ENCODE assay signal across 9 mouse cellular contexts in genomic region chr2:120244679-120245420, GRCm38 (mm10). TPM values are rescaled to one million over a fixed set of nuclear protein-coding genes. Genes with fewer than 3 reads are reported as not detected.
DNase-seq lines count a peak whose midpoint lies in the region; ATAC-seq and TF ChIP-seq lines count a peak whose summit lies in the region.
"Had no signal": no experiment of that assay in that cellular context is flagged by ENCODE, and none has a peak within 500 bp of the region (broad histone marks: within the 10 kb centered on the region; RNA-seq: fewer than 3 reads in every experiment).

TSS of gene Pla2g4e (minus strand) at chr2:120245335.

- peak; percentile 29 for DNase-seq in left cerebral cortex, postnatal 4 days
- no peak for DNase-seq in thymus, postnatal 0 days (ENCODE audit: low spot score)
- DNase-seq in spleen, adult 12 weeks (ENCODE audit: low spot score): no peak

- intact Hi-C loops in left cerebral cortex, postnatal 4 days (cut with DNase I): no loop called here

- 4% methylated on average over 27 of the region's 27 CpGs for WGBS in embryonic facial prominence, embryonic 15.5 days
- 2% methylated on average over 27 of the region's 27 CpGs for WGBS in heart, embryonic 16.5 days
- WGBS in neural tube, embryonic 13.5 days: 5% methylated on average over 27 of the region's 27 CpGs

- no peaks in the 10 kb centered on the region for H3K36me3 ChIP-seq in E14TG2a.4 (ENCODE audit: insufficient read depth, low read length)
- no peaks in the 10 kb centered on the region for H3K36me3 ChIP-seq in embryonic facial prominence, embryonic 15.5 days
- no peaks in the 10 kb centered on the region for H3K36me3 ChIP-seq in heart, embryonic 16.5 days (ENCODE audit: control insufficient read depth, insufficient read depth)
- H3K36me3 ChIP-seq in neural tube, embryonic 13.5 days: no peaks in the 10 kb centered on the region

- H3K9me3 ChIP-seq in E14TG2a.4 (ENCODE audit: low read length): no peaks in the 10 kb centered on the region
- no peaks in the 10 kb centered on the region for H3K9me3 ChIP-seq in embryonic facial prominence, embryonic 15.5 days (replicated peaks)
- H3K9me3 ChIP-seq in heart, embryonic 16.5 days (replicated peaks; ENCODE audit: control insufficient read depth, low read length): no peaks in the 10 kb centered on the region
- H3K9me3 ChIP-seq in neural tube, embryonic 13.5 days: no peaks in the 10 kb centered on the region

- peak; percentile 65 for ATAC-seq in embryonic facial prominence, embryonic 15.5 days (ENCODE audit: insufficient number of reproducible peaks, low FRiP score, low TSS enrichment, low read depth)
- peak; percentile 85 for ATAC-seq in heart, embryonic 16.5 days (replicated peaks; ENCODE audit: extremely low read depth, insufficient read depth, low FRiP score)
- ATAC-seq in neural tube, embryonic 13.5 days (ENCODE audit: low read depth): peak; percentile 89

- TF ChIP-seq CTCF in E14TG2a.4 (conservative IDR thresholded peaks at IDR 0.05; ENCODE audit: low read length): no peak
- no peak for TF ChIP-seq CTCF in bone marrow macrophage, adult 2 months (IDR thresholded peaks at IDR 0.05; ENCODE audit: low read depth, low read length)

- peaks cover 42% of the 10 kb centered on the region for H3K4me1 ChIP-seq in E14TG2a.4 (replicated peaks; ENCODE audit: low read depth, low read length)
- H3K4me1 ChIP-seq in bone marrow macrophage, adult 2 months (ENCODE audit: control insufficient read depth, insufficient read depth, low read length): no peaks in the 10 kb centered on the region
- peaks cover 13% of the 10 kb centered on the region; the same call in 1 of the 2 replicates for H3K4me1 ChIP-seq in embryonic facial prominence, embryonic 15.5 days
- H3K4me1 ChIP-seq in heart, embryonic 16.5 days (ENCODE audit: control insufficient read depth, insufficient read depth, low read length): peaks cover 10% of the 10 kb centered on the region
- peaks cover 10% of the 10 kb centered on the region for H3K4me1 ChIP-seq in neural tube, embryonic 13.5 days (replicated peaks)

- peak within 1 kb of the TSS; percentile 53 for H3K4me3 ChIP-seq in E14TG2a.4 (replicated peaks; ENCODE audit: low read length)
- H3K4me3 ChIP-seq in bone marrow macrophage, adult 2 months (ENCODE audit: insufficient read depth, low read length): peak within 1 kb of the TSS; percentile 5
- H3K4me3 ChIP-seq in embryonic facial prominence, embryonic 15.5 days (replicated peaks): peak within 1 kb of the TSS; percentile 41
- H3K4me3 ChIP-seq in heart, embryonic 16.5 days (ENCODE audit: low read length): peak within 1 kb of the TSS; percentile 54
- H3K4me3 ChIP-seq in neural tube, embryonic 13.5 days: peak within 1 kb of the TSS; percentile 47
- H3K4me3 ChIP-seq: myocyte had no signal

- H3K4me2 ChIP-seq in embryonic facial prominence, embryonic 15.5 days (replicated peaks): peak within 1 kb of the TSS; percentile 80
- H3K4me2 ChIP-seq in heart, embryonic 16.5 days (ENCODE audit: low read depth, low read length): peak within 1 kb of the TSS; percentile 62
- peak within 1 kb of the TSS; percentile 69 for H3K4me2 ChIP-seq in neural tube, embryonic 13.5 days

- H3K9ac ChIP-seq in embryonic facial prominence, embryonic 15.5 days: 0 out of 2 replicates have a peak within 1 kb of the TSS, but pooled peaks have one; percentile 6
- peak within 1 kb of the TSS; percentile 59 for H3K9ac ChIP-seq in heart, embryonic 16.5 days (ENCODE audit: low read length)
- H3K9ac ChIP-seq in neural tube, embryonic 13.5 days: peak within 1 kb of the TSS; percentile 68

- no peak for TF ChIP-seq POLR2A in bone marrow macrophage, adult 2 months (IDR thresholded peaks at IDR 0.05; ENCODE audit: borderline replicate concordance, low read depth, low read length)

- peaks cover 21% of the 10 kb centered on the region for H3K27me3 ChIP-seq in E14TG2a.4 (ENCODE audit: insufficient read depth, low read length)
- no peaks in the 10 kb centered on the region; the same call in 1 of the 2 replicates for H3K27me3 ChIP-seq in embryonic facial prominence, embryonic 15.5 days
- 0 out of 2 replicates have a peak, but pooled peaks cover 2% of the 10 kb centered on the region for H3K27me3 ChIP-seq in heart, embryonic 16.5 days (ENCODE audit: control insufficient read depth, insufficient read depth, low read length)
- H3K27me3 ChIP-seq in neural tube, embryonic 13.5 days: peaks cover 19% of the 10 kb centered on the region

- no peak within 1 kb of the TSS for H3K27ac ChIP-seq in bone marrow macrophage, adult 2 months (ENCODE audit: insufficient read depth, low read depth, low read length)
- H3K27ac ChIP-seq in embryonic facial prominence, embryonic 15.5 days (replicated peaks): no peak within 1 kb of the TSS
- H3K27ac ChIP-seq in heart, embryonic 16.5 days (ENCODE audit: low read length): peak within 1 kb of the TSS; percentile 81
- H3K27ac ChIP-seq in neural tube, embryonic 13.5 days (replicated peaks): peak within 1 kb of the TSS; percentile 68

RNA-seq across cellular contexts. Expression of gene Pla2g4e, which starts in this region (rescaled TPM):
- polyA plus RNA-seq in bone marrow macrophage, adult 2 months (2012; ENCODE audit: insufficient read depth, insufficient read length, missing spikeins): not detected in 2 replicates
- polyA plus RNA-seq in embryonic facial prominence, embryonic 15.5 days (2015; fragmentation: Nextera tagmentation; extraction: Ambion mirVana): 2.7 and 3.4 TPM in 2 replicates
- polyA plus RNA-seq in heart, embryonic 16.5 days (2015; fragmentation: Nextera tagmentation; extraction: Ambion mirVana): 1.6 and 2.1 TPM in 2 replicates
- total RNA-seq in left cerebral cortex, postnatal 4 days (2021): 10 to 100 TPM; 42.0 to 42.3 TPM
- polyA plus RNA-seq in neural tube, embryonic 13.5 days (2015; fragmentation: Nextera tagmentation; extraction: Ambion mirVana): 1.1 and 1.3 TPM in 2 replicates
- 0.09 TPM in 2 replicates for polyA plus RNA-seq in thymus, postnatal 0 days (2015; fragmentation: Nextera tagmentation; extraction: Ambion mirVana)

Comparison
In these comparisons a context has a peak if more than half of its experiments do, and no peak if none do; other contexts are left out.
1. H3K27ac ChIP-seq: peak in heart, embryonic 16.5 days (single experiment) and neural tube, embryonic 13.5 days (single experiment); none in bone marrow macrophage, adult 2 months (single experiment) and embryonic facial prominence, embryonic 15.5 days (single experiment).
2. H3K9ac ChIP-seq: peak in every context shown above with its lines; median percentile 68 in neural tube, embryonic 13.5 days; 59 in heart, embryonic 16.5 days; 6 in embryonic facial prominence, embryonic 15.5 days.
3. Peak in every context shown above with its lines, with median percentiles within 50 percentile points of each other: H3K4me3 ChIP-seq, ATAC-seq and H3K4me2 ChIP-seq.